Mouse (Mus musculus) midbrain, postnatal 0 days (tissue): ENCODE measurements at regions not wholly inside any gene's neighbourhood (a gene's known extent, or its start where the extent isn't known, plus 50 kb on each side); places are given as distances from the start of the nearest gene placed in this dataset.

ENCODE experiments used
- ATAC-seq: fragments of 200-750 bp; cut with Nextera tagmentation; 2 replicates; pipeline ENCODE4 v1.8.0; 2017; ENCODE audit warnings: moderate number of reproducible peaks, mild to moderate bottlenecking, moderate TSS enrichment, moderate library complexity; ENCODE audit not compliant: low FRiP score
- DNase-seq: peaks from one replicate; pipeline ENCODE4 v3.0.0-alpha.2; 2015; ENCODE audit warnings: low spot score
- H3K27ac ChIP-seq: fragments of 300-500 bp; sonication (generic); 2 replicates; pipeline ENCODE4 v1.5.1; 2014; ENCODE audit warnings: low read depth, mild to moderate bottlenecking, low read length, mixed read lengths
- H3K27me3 ChIP-seq: fragments of 300-500 bp; sonication (generic); 2 replicates; pipeline ENCODE4 v1.6.1; 2014; ENCODE audit warnings: low read length, control low read depth, mixed read lengths; ENCODE audit not compliant: insufficient read depth
- H3K36me3 ChIP-seq: fragments of 300-500 bp; sonication (generic); 2 replicates; pipeline ENCODE4 v1.6.1; 2014; ENCODE audit warnings: low read length, control low read depth, mixed read lengths; ENCODE audit not compliant: insufficient read depth
- H3K4me1 ChIP-seq: fragments of 300-500 bp; sonication (generic); 2 replicates; pipeline ENCODE4 v1.6.1; 2014; ENCODE audit warnings: mild to moderate bottlenecking, control low read depth, antibody characterized with exemption, low read length, mixed read lengths; ENCODE audit not compliant: insufficient read depth
- H3K4me2 ChIP-seq: fragments of 300-500 bp; sonication (generic); 2 replicates; pipeline ENCODE4 v1.6.1; 2014; ENCODE audit warnings: low read depth, mild to moderate bottlenecking, low read length, mixed read lengths; ENCODE audit not compliant: poor library complexity, severe bottlenecking
- H3K4me3 ChIP-seq: fragments of 300-500 bp; sonication (generic); 2 replicates; pipeline ENCODE4 v1.5.1; 2014; ENCODE audit warnings: low read depth, mild to moderate bottlenecking, low read length, moderate library complexity
- H3K9ac ChIP-seq: fragments of 300-500 bp; sonication (generic); replicated peaks from 2 replicates; pipeline ENCODE4 v1.6.1; 2014; ENCODE audit warnings: mild to moderate bottlenecking, low read length, moderate library complexity, mixed read lengths; ENCODE audit not compliant: poor library complexity, severe bottlenecking
- H3K9me3 ChIP-seq: fragments of 300-500 bp; sonication (generic); 2 replicates; pipeline ENCODE4 v1.6.1; 2016; ENCODE audit warnings: low read length, control low read depth
- CTCF ChIP-seq: IDR thresholded peaks from 2 replicates; pipeline ENCODE4 v1.5.1; 2016; ENCODE audit warnings: antibody characterized with exemption, mild to moderate bottlenecking
- WGBS: fragments of 180-500 bp; shearing (Covaris S2); extraction: QIAGEN DNeasy Blood & Tissue Kit; methylation state at CpG from one replicate; pipeline ENCODE4 v1.1.7; 2014; 5-methylcytosine and 5-hydroxymethylcytosine counted together

DNA sequence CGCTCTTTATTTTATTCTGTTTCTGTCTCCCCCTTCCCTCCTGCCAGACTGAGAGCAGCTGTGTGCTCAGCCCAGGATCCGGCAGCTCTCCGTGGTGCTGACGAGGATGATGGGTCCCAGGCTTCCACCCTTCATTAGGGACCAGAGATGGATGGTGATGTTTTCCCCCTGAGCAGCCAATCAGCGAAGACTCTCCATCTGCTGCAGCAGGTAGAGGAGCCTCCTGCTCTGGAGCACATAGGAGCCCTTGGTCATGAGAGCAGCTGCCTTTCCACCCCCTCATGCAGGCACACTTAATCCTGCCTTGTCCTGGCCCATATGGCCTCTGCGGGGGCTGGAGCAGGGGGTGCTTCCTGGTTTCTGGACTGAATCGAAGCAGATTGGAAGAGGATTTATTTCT is 159.1 kb upstream of the Nlrp1b start:
- DNase-seq = peak; percentile 71
- H3K4me3 ChIP-seq = no peak overlapping the region
- H3K4me1 ChIP-seq = 0 out of 2 replicates have a peak, but pooled peaks cover 7% of the 10 kb centered on the region
- H3K27ac ChIP-seq = no peak overlapping the region; the same call in 1 of the 2 replicates
- peak overlapping the region; percentile 13; the same call in 1 of the 2 replicates for H3K4me2 ChIP-seq
- TF ChIP-seq CTCF = no peak
- no peaks in the 10 kb centered on the region for H3K36me3 ChIP-seq
- peak; percentile 34; the same call in 1 of the 2 replicates for ATAC-seq
- H3K9me3 ChIP-seq = no peaks in the 10 kb centered on the region
- H3K27me3 ChIP-seq = no peaks in the 10 kb centered on the region
- no peak overlapping the region for H3K9ac ChIP-seq
- WGBS = 9% methylated on average over 7 of the region's 7 CpGs

DNA sequence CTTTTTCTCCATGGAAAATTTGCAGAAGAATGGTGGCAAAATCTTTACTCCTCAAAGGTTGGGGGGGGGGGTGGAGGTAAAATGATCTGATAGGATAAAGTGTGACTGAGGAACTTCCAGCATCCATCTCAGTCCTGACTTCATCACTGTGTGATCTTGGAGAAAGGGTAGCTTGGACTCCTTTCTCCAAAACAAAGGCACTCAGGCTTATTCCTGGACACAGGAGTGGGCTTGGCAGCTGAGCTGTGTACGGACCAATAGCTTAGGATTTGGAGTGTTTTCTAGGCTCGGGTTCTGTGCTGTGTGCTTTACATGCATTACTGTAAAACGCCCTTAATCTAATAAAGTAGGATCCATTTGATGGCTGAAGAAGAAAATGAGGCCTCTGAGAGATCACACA is 159.6 kb upstream of the Nlrp1b start:
- DNase-seq = peak; percentile 44
- Histone ChIP-seq H3K4me3 (no peak overlapping the region), H3K27me3 (no peaks in the 10 kb centered on the region), H3K36me3 (no peaks in the 10 kb centered on the region), H3K9ac (no peak overlapping the region), H3K9me3 (no peaks in the 10 kb centered on the region), H3K27ac (no peak overlapping the region), H3K4me1 (0 out of 2 replicates have a peak, but pooled peaks cover 7% of the 10 kb centered on the region), H3K4me2 (no peak overlapping the region)
- WGBS = 30% methylated on average over 3 of the region's 3 CpGs
- no peak for TF ChIP-seq CTCF
- ATAC-seq = no peak

DNA sequence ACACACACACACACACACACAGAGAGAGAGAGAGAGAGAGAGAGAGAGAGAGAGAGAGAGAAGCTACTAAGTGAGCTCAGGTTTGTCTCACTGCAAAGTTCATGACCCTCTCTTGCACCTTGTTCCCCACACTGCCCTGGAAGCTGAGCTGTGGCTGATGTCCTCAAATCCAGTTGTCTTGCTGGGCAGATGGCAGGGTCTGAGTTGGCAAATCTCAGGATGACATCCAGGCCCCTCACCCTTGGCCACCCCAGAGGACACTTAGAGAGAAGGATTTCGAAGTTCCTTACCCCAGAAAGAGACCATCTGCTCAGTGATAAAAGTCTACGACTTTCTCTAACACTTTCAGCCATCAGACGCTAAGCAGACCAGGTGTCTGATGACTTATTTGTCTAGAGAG is 160.1 kb upstream of the Nlrp1b start:
- H3K9me3 ChIP-seq = no peaks in the 10 kb centered on the region
- no peaks in the 10 kb centered on the region for H3K27me3 ChIP-seq
- DNase-seq = no peak
- TF ChIP-seq CTCF = no peak
- no peak overlapping the region for H3K27ac ChIP-seq
- H3K4me2 ChIP-seq = no peak overlapping the region
- H3K4me3 ChIP-seq = no peak overlapping the region
- 0 out of 2 replicates have a peak, but pooled peaks cover 7% of the 10 kb centered on the region for H3K4me1 ChIP-seq
- H3K9ac ChIP-seq = no peak overlapping the region
- 85% methylated on average over 3 of the region's 3 CpGs for whole genome bisulfite sequencing
- H3K36me3 ChIP-seq = no peaks in the 10 kb centered on the region
- ATAC-seq = no peak

DNA sequence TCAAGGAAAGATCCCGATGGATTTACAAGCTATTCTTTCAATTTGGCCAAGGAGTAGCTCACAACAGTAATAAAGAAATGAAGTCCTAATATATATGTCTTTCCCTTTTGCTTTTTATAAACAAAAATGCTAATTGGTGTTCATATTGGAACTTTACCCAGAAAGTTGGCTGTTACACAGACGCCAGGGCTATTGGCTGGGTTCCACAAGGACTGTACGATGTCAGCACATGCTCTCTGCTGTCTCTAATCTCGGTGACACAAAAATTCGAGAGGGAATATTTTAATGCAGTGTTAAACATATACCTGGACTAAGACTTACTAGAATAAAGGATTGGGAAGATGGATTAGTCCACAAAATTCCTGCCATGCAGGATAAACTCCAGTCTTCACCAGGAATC is 162.9 kb upstream of the Nlrp1b start:
- H3K4me2 ChIP-seq = no peak overlapping the region
- ATAC-seq (no peak), DNase-seq (no peak)
- no peaks in the 10 kb centered on the region for H3K36me3 ChIP-seq
- H3K4me1 ChIP-seq = 0 out of 2 replicates have a peak, but pooled peaks cover 7% of the 10 kb centered on the region
- H3K27ac ChIP-seq = no peak overlapping the region
- H3K9ac ChIP-seq = no peak overlapping the region
- TF ChIP-seq CTCF = no peak
- H3K9me3 ChIP-seq = no peaks in the 10 kb centered on the region
- 78% methylated on average over 5 of the region's 5 CpGs for WGBS
- H3K4me3 ChIP-seq = no peak overlapping the region
- no peaks in the 10 kb centered on the region for H3K27me3 ChIP-seq

DNA sequence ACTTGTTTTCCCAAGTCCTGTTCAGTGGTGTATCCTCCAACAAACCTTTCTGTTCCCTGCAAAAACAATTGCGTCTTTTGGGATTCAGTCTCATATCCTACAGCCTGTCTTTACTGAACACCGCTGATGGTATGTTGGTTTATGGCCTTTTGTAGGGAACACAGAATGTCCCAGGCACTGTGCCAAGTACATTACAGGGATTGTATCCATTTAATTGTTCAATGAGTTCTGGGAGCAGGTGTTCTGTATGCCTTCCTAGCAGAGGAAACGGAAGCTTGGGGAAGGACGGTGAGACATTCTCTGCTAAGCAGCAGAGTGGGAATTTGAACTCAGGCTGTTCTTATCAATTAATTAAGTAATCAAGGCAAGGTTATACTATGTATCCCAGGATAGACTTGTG is 164.5 kb upstream of the Nlrp1b start:
- Histone ChIP-seq H3K4me2 (no peak overlapping the region), H3K4me3 (no peak overlapping the region), H3K27me3 (no peaks in the 10 kb centered on the region), H3K9ac (no peak overlapping the region), H3K4me1 (no peaks in the 10 kb centered on the region), H3K9me3 (no peaks in the 10 kb centered on the region), H3K27ac (no peak overlapping the region), H3K36me3 (no peaks in the 10 kb centered on the region)
- WGBS = 66% methylated on average over 4 of the region's 4 CpGs
- TF ChIP-seq CTCF = no peak
- DNase-seq (no peak), ATAC-seq (no peak)

DNA sequence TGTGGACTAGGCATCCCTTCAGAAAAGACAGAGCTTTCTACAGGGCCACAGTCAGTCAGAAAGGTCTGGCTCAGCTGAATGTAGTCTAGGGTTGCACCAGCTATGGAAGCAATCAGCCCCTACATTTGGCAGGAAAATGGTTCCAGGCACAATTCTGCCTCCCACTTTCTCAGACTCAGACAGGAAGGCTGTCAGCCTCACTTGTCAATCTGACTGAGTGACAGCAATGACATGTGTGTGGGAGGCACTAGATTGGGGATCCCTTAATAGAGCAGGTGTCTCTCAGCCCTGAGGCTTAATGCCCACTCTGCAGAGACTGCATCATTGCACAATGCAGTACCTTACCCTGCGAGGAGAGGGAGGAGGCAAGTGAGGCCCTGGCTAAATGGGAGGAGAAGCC is 165.1 kb upstream of the Nlrp1b start:
- H3K9ac ChIP-seq = no peak overlapping the region
- WGBS = 56% methylated on average over 1 of the region's 1 CpGs
- no peak overlapping the region for H3K4me3 ChIP-seq
- H3K36me3 ChIP-seq = no peaks in the 10 kb centered on the region
- no peak for DNase-seq
- H3K9me3 ChIP-seq = no peaks in the 10 kb centered on the region
- H3K4me1 ChIP-seq = no peaks in the 10 kb centered on the region
- no peak for TF ChIP-seq CTCF
- H3K4me2 ChIP-seq = no peak overlapping the region
- no peak for ATAC-seq
- no peak overlapping the region for H3K27ac ChIP-seq
- H3K27me3 ChIP-seq = no peaks in the 10 kb centered on the region
